Mouse (Mus musculus) right cerebral cortex, adult 2 months (tissue): ENCODE measurements around the gene Tfip11.

Experiments used
- DNase-seq, 2 experiments: peaks; one replicate each; pipeline ENCODE4 v3.0.0; 2021 to 2022; ENCODE audit warnings: low spot score in 2 of 2

The Tfip11 gene

DNA sequence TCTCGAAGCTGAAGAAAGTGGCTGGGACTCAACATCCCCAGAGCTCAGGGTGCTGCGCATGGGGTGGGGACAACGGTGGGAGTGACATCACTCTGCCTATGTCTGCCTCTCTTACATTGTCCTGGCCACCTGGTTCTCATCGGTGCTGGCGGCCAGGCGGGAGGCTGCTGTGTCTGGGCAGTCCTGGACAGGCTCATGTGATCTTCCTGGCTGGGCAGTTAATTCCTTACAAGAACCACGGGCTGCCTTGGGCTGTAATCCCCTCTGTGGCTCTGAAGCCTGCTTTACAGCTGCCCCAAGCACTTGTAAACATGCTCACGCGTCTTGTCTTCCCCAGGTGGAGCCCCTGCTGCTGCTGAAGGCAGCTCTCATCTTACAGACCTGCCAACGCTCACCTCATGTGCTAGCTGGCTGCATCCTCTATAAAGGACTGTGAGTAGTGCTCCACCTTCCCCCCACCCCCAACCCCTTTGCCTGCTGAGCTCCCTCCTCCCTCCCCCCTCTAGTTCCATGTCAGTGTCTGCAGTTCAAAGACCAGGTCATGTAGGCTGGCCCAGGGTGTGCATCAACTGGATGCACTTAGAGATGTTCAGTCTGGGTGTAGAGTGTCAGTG, 38.1 kb downstream of the Tfip11 start:
- DNase-seq: no peak

DNA sequence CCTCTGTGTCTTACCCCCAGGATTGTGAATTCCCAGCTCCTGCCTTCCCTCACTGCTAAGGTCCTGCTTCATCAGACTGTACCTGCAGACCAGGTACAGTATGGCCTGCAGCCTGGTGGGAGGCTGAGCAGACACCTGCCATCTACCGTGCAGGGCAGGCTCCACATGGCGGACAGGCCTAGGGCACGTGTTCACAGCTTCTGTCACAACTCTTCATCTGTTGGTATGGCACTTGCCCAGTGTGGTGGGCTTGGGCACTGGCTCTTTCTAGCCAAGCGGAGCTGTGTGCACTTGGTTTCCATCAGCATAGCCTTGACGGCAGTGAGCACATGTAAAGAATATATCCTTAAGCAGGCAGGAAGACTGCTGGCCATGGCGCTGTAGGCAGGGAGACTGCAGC, 40.7 kb downstream of the Tfip11 start:
- no peak for DNase-seq

DNA sequence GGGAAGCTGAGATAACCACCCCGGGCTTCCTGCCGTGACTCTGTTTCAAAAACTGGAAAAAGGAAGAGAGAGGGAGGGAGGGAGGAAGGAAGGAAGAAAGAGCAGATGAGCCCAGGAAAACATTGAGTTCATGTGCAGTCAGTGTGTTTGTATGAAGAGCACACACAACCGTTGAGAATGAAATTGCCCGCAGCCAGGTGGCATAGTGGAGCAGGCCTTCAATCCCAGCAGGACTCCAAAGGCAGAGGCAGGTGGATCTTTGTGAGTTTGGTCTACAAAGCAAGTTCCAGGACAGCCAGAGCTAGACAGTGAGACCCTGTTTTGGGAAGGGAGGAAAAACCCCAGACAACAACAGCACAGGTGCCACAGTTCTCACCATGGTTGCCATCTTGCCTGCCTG, 41.2 kb downstream of the Tfip11 start:
- DNase-seq: no peak

DNA sequence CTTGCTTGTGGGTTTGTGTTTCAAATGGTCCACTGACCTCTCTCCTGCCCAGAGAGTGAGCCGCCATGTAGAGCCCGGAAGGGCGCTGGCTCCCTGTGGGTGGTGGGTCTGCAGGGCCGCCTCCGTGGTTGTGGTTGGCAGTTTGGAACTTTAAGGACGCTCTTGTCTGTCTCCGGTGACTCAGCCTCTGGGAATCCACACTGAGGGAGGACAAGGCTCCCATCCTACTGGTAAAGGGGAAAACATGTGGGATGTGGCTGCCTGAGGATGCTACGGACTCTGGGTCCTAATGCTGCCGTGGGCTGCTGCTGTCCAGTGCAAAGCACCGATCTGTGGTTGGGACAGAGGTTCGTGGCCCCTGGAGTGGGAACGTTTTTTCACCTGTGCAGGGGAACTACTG, 41.8 kb downstream of the Tfip11 start:
- DNase-seq: no peak

DNA sequence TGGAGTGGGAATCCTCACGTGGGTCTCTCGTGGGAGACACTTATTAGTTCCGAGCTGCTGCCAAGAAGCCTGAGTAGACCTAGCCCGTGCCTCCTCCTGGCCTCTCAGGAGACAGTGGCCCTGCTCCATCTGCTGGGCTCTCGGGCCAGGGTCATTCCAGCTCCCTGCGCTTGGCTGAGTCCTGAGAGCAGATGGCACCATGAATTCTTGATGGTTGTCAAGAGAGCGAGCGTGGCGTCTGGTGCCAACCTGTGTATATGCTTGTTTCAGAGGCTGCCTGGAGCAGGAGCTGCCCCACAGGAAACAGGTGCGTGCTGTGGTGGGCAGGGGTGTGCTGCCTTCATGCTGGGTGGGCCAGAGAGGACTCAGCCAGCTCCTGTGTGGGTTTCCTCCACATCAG, 42.5 kb downstream of the Tfip11 start:
- no peak for DNase-seq

DNA sequence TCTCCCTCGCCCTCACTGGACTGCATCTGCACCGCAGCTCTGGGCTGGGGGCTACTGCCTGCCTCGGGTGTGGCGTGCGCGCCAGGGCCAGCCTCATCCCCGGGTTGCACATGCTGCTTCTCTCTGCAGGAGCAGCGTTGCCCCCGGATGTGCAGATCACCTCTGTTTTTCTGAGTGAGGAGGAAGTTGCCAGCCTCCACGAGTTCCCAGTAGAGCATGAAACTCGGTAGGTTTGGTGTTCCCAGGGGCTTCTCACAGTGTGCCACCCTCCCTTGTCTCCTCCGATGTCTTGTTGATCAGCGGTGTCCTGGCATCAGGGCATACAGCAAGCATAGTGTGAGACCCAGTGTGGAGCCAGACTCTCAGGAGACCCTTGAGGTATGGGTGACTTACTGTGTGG, 43.2 kb downstream of the Tfip11 start:
- no peak for DNase-seq

DNA sequence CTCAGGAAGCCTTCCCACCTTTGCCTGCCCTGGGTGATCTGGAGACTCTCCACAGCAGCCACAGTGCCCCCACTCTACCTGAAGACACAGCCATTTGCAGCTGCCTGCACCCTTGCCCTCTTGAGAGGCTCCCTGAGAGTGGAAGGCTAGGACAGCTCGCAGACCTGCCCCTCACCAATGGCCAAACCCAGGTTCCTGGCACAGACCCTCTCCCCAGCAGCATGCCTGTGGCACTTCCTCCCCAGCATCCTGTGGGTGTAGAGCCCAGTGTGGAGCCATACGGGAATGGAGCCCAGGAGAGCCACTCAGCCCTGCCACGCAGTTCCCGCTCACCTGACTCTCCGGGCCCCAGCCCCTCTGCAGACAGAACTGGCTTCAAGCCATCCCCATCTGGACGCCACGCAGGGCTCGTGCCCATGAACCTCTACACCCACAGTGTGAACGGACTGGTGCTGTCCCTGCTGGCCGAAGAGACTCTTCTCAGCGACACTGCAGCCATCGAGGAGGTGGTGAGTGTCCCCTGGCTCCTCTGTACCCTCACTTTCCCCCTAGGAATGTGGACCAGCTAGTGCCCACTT, 44.2 kb downstream of the Tfip11 start:
- no peak for DNase-seq

DNA sequence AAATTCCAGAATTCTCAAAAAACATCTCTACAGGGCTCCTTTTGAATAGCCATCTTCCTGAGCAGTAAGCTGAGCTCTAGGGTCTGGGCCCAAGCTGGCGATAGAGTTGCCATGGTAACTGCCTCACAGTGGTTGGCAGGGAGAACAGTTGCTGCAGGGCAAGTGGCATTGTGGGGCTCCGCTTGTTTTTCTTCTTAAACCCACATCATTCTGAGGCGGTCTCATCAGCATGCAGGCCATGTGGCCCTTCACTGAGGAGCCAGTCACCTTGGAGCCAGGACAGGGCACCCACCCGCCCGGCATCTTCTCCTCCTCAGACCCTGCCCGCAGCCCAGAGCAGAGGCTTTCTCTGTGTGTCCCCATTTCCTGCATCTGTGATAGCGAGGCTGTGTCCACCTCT, 45.8 kb downstream of the Tfip11 start:
- peak; percentile 71 to 78 for DNase-seq

DNA sequence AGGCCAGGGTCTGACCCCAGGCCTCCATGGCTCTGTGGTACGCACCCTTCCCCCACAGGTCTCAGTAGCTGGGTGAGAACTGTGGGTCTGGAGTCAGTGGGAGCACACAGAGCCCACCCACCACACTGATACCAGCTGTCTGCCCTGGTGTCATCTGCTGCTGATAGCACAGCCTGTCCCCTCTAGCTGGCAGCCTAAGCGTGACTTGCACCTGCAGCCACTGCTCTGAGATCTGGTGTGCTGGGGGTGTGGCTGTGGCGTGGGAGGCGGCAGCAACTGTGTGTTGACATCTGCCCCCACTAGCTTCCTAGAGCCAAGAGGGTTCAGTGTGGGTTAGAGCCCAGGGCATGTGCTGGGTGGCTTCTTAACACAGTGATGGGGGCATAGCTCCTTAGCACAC, 50.0 kb downstream of the Tfip11 start:
- no peak for DNase-seq

DNA sequence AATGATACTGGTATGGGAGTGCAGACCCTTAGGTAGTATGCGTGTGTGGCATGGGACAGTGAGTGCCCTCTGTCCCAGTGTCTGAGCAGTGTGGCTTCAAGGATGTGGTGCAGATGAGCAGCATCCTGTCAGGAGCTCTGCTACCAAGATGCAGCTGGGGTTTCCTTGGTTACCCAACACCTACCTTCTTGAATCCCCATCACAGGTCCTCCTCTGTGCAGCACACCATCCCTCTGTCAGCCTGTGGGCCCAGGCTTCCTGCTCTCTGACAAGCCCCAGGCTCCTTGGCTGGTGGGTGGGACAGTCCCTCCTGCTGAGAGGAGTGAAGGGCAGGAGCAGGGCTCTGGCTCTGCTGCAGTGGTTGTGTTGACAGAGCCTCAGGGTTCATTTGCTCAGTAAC, 51.2 kb downstream of the Tfip11 start:
- DNase-seq: peak in 1 of 2 experiments; percentile 34

DNA sequence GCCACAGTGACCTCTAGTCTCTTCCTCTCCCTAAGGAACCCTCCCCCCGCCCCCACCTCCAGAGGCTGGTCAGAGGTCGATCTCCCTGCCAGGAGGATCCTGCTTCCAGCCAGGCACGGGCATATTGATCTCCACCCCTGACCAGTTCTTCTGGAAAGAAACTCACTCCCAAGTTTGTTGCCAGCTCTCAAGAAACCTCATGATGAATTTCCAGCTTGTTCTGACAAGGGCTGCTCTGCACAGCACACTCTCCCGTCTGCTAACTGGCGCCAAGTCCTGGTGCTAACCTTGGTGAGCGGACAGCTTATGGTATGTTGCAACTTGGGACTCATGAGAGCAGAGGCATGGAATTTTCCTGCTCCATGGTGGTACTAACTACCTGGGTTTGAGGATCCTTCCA, 52.6 kb downstream of the Tfip11 start:
- DNase-seq: no peak

DNA sequence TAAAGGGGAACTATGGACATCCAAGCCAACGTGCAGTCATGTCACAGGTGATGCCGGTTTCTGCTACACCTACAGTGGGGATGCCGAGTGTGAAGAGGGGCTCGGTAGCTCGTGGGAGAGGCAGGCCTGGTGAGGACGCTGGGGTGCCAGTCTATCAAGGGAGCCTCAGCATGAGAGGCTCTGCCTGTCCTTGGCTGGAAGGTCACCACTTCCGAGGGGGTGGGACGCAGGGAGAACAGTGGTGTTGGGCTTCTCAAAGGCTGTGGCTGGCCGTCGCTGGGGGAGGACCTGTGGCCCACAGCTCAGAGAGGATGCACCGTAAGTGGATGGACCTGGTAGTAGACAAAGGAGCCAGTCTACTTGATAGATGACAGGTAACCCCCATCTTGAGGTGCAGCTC, 55.0 kb downstream of the Tfip11 start:
- no peak for DNase-seq

DNA sequence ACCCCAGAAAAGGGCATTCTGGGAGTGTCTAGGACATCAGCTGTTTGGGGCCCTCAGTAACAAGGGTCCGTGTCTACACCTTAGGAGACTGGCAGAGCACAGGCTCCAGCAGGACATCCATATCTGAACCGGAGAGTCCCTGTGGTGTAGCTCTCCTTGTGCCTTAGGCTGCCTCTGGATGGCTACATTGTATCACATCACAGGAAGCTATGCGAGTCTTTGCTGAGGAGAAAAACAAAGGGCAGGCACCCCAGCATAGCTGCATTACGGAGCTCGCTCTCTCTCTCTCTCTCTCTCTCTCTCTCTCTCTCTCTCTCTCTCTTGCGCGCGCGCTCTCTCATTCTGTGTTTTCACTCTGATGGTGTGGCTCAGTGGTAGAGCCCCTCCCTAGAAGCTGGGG, 55.9 kb downstream of the Tfip11 start:
- no peak for DNase-seq

DNA sequence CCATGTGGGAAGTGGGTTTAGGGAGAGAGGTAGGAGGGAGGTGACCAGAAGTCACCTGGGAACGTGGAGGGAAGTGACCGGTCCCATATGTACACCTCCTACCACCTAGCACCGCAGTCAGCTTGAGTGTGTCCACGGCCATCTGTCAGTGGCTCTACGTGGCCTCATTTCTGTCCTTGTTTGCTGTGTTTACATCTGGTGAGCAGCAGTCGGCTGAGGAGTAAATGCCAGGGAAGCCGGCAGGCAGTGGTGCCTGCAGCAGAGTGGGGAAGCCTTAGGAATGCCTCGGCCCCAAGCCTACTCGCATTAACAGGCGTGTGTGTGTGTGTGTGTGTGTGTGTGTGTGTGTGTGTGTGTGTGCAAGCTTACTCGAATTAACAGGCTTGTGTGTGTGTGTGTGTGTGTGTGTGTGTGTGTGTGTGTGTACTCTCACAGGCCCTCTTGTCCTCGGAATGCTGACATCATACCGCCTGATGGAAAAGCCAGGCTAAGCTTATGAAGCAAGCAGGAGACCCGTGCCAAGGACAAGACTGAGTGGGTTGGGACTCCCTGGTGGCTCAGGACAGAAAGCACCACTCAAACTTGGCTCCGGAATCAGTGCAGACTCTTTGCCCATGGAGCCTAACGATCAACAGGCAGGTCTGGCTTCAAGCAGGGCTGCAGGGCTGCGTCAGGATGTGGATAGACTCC, 56.6 kb downstream of the Tfip11 start:
- peak; percentile 59 to 71 for DNase-seq

DNA sequence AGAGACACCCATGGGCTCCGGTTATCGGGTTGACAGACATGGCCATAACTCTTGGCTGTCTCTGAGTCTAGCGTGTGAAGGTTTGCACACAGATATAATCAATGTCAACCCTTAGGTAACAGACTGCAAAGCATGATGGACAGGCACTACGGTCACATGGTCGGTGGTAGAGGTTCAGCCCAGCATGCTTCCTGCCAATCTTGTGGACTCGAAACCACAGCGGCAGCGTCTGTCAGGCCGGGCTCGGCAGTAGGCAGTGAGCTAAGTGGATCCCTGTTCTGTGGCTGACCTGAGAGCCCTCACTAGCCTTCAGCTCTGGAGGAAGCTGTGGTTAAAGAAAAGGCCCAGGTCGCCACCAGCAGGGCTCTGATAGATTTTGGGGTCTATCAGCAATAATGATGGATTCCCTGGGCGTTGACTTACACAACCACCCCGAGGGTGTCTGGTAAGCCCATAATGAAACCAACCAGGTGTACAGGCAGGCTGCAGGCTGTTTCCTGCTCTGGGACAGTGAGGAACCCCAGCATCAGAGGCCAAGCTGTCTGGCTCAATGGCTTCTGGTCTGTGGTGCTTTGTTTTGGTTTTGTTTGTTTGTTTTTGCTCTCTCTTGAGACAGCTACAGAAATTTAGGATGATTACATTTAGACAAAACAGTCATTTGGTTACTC, 58.8 kb downstream of the Tfip11 start:
- DNase-seq: no peak

DNA sequence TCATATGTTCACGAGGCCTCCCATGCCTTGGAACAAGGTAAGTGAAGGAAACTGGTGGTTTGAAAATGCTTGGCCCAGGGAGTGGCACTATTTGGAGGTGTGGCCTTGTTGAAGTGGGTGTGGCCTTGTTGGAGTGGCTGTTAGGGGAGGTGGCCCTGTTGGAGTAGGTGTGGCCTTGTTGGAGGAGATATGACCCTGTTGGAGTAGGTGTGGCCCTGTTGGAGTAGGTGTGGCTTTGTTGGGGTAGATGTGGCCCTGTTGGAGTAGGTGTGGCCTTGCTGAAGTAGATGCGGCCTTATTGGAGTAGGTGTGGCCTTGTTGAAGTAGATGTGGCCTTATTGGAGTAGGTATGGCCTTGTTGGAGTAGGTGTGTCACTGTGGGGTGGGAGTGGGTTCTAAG, 59.8 kb downstream of the Tfip11 start:
- no peak for DNase-seq
